Mouse (Mus musculus) ES-Bruce4 (cell line): ENCODE data around the gene Scgb1b30. TPM values are rescaled to one million over a fixed set of nuclear protein-coding genes. Genes with fewer than 3 reads are reported as not detected.
"Not testable (repeated sequence)": the region's sequence is repeated elsewhere in the genome, so short reads cannot be mapped to it uniquely, and the experiment has no call there.

ENCODE experiments used
- H3K27ac ChIP-seq: 2 replicates; pipeline ENCODE4 v1.5.1; 2012; ENCODE audit warnings: low read length, inconsistent platforms; ENCODE audit not compliant: insufficient read depth
- H3K27me3 ChIP-seq: 2 replicates; pipeline ENCODE4 v1.6.1; 2012; ENCODE audit warnings: mild to moderate bottlenecking, low read length, inconsistent platforms; ENCODE audit not compliant: control insufficient read depth, poor library complexity, insufficient read depth, severe bottlenecking
- H3K36me3 ChIP-seq: 2 replicates; pipeline ENCODE4 v1.6.1; 2012; ENCODE audit warnings: inconsistent platforms, mild to moderate bottlenecking, low read length, moderate library complexity; ENCODE audit not compliant: control insufficient read depth, poor library complexity, insufficient read depth, severe bottlenecking
- H3K4me1 ChIP-seq: one replicate; pipeline ENCODE4 v1.8.1; 2011; ENCODE audit warnings: low read length; ENCODE audit not compliant: control insufficient read depth, insufficient read depth
- H3K4me3 ChIP-seq: 2 replicates; pipeline ENCODE4 v1.5.1; 2011; ENCODE audit warnings: low read depth, mild to moderate bottlenecking, low read length
- H3K9ac ChIP-seq: 2 replicates; pipeline ENCODE4 v1.6.1; 2012; ENCODE audit warnings: low read depth, mild to moderate bottlenecking, inconsistent platforms; ENCODE audit not compliant: poor library complexity, severe bottlenecking
- H3K9me3 ChIP-seq: replicated peaks from 2 replicates; pipeline ENCODE4 v1.6.1; 2012; ENCODE audit warnings: mild to moderate bottlenecking, low read length, inconsistent platforms; ENCODE audit not compliant: control insufficient read depth, poor library complexity, insufficient read depth, severe bottlenecking
- CTCF ChIP-seq: IDR thresholded peaks from one replicate; pipeline ENCODE4 v1.8.1; 2011; ENCODE audit warnings: low read depth, low read length
- EP300 ChIP-seq: IDR thresholded peaks from 2 replicates; pipeline ENCODE4 v1.6.1; 2011; ENCODE audit warnings: low read depth, low read length; ENCODE audit not compliant: insufficient read depth
- POLR2A ChIP-seq: IDR thresholded peaks from one replicate; pipeline ENCODE4 v1.8.1; 2011; ENCODE audit warnings: low read length; ENCODE audit not compliant: insufficient read depth
- polyA plus RNA-seq: library from polyadenylated mRNA; stranded (reverse); fragments of >200 nt; gene quantifications from 2 replicates; pipeline ENCODE4 v1.2.4, GENCODE M21; 2011; ENCODE audit warnings: low read depth; ENCODE audit not compliant: missing spikeins, insufficient read depth, insufficient read length

Scgb1b30 gene
- polyA plus RNA-seq: not detected in 2 replicates

DNA sequence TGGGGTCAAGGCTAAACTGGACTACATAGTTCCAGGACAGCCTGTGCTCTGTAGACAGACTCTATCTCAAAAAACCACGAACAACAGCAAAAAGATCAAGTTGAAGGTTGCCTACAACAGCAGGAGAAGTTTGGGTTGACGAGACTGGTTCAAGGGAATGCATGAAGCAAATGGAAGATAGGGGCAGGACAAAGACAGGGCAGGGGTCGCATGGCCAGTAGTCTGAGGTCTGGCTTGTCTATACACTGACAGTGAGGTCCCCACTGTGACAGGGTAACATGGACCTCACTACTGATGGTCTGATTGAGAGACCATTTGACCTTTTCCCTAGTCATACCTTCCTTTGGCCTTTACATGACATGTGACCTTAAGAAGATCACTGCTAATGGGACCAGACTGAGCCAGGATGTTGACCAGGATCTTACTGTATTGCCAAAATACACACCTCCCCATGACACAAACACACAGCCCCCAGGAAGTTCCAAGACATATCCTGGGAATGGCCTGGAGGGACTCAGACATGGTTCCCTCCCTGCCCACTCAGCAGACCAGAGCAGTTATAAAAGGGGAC lies at the start of gene Scgb1b30:
Gene Scgb1b30 (plus strand): TSS at position 521 of the 571 bp plus-strand sequence.
- H3K9me3 ChIP-seq: no peaks in the 10 kb centered on the region; the same call in 1 of the 2 replicates
- H3K27ac ChIP-seq: no peak within 1 kb of the TSS
- TF ChIP-seq CTCF (no peak), EP300 (no peak), POLR2A (no peak)
- H3K4me3 ChIP-seq: no peak within 1 kb of the TSS
- H3K27me3 ChIP-seq: no peaks in the 10 kb centered on the region
- no peaks in the 10 kb centered on the region for H3K4me1 ChIP-seq
- no peaks in the 10 kb centered on the region for H3K36me3 ChIP-seq
- no peak within 1 kb of the TSS for H3K9ac ChIP-seq

DNA sequence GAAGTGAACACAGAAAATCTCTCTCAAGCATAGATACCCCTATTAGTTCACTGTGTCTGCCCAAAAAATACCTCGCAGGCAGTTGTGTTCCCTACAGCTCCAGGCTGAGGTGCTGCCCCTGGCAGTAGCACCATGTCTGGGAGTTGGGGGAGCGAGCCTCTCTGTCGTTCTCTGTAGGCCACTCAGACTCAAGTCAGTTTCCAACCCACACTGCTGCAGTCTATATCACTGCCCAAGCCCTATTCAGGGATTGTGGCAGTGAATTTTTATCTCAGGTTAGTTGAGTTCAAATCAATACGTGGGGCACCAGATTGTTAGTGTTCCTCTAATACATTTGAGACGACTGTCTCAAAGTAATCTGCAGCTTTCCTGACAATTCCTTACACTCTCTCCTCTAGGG lies 27.1 kb upstream of the Scgb1b30 start:
- H3K9ac ChIP-seq, H3K4me3 ChIP-seq, H3K36me3 ChIP-seq: not testable (repeated sequence)

DNA sequence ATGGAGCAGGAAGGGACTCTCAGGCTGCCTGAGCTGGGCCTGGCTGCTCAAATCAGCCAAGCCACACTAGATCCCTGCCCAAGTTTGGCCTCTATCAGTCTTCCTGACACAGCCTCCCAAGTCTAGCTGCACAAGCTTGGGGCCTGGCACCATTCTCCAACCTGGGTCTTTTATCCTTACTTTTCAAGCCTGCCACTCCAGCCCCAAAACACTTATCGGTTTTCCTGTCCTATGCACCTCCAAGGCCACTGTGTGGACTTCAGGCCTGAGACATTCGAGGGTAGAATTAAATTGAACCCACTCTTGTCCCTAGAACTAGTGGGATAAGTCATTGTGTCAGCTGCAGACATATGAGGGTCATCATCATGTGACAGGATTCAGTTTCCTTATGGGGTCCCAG lies 4.8 kb downstream of the Scgb1b30 start:
- TF ChIP-seq EP300 (no peak), CTCF (no peak), POLR2A (no peak)
- Histone ChIP-seq H3K9me3 (peaks cover 3% of the 10 kb centered on the region; the same call in 1 of the 2 replicates), H3K4me1 (no peaks in the 10 kb centered on the region), H3K9ac (no peak overlapping the region), H3K27ac (no peak overlapping the region), H3K36me3 (no peaks in the 10 kb centered on the region), H3K27me3 (no peaks in the 10 kb centered on the region), H3K4me3 (no peak overlapping the region)

More for the DNA sequence above, 27.1 kb upstream of the Scgb1b30 start:
- not testable (repeated sequence) for H3K4me1 ChIP-seq, H3K27me3 ChIP-seq, H3K27ac ChIP-seq, H3K9me3 ChIP-seq

DNA sequence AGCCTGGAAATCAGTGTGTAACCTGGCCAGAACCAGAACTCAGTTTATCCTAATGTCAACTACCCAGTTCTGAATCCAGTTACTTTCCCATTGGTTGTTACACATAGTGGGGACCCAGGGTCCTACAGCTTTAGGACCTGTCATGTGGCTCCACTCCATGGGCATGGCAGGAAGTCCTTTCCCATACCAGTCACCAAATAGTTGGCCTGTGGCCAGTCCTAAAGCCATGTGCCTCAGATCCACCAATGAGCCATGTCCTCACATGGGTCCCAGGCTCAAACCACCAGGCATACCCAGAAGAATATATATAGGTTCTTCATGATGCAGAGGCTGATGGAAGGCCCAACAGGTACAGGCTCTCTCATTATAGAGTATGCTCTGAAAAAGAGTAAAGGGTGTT lies 6.0 kb downstream of the Scgb1b30 start:
- Histone ChIP-seq H3K27ac (no peak overlapping the region), H3K36me3 (no peaks in the 10 kb centered on the region), H3K4me3 (no peak overlapping the region), H3K9me3 (0 out of 2 replicates have a peak, but pooled peaks cover 3% of the 10 kb centered on the region), H3K4me1 (no peaks in the 10 kb centered on the region), H3K27me3 (no peaks in the 10 kb centered on the region), H3K9ac (no peak overlapping the region)
- TF ChIP-seq EP300 (no peak), CTCF (no peak), POLR2A (no peak)

DNA sequence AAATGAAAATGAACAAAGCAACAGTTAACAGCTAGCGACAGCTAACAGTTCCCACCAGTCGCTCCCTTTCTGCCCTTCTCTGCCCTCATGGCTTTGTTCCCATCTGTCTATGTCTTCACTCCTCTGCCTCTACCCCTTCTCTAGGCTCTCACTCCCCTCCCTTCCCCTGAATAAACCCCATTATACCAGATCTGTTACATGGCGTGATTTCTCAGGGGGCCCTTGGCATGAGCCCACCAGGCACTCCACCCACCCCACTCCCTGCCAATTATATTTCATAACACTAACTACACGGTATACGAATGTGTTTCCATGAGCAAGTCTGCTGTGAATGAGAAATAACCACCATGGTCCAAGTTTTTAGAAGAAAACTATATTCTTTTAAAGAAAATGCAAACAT lies 14.0 kb downstream of the Scgb1b30 start:
- H3K4me1 ChIP-seq: no peaks in the 10 kb centered on the region
- no peak overlapping the region for H3K27ac ChIP-seq
- H3K27me3 ChIP-seq: no peaks in the 10 kb centered on the region
- no peaks in the 10 kb centered on the region for H3K9me3 ChIP-seq
- TF ChIP-seq CTCF: no peak
- TF ChIP-seq EP300: no peak
- TF ChIP-seq POLR2A: no peak
- no peak overlapping the region for H3K4me3 ChIP-seq
- H3K36me3 ChIP-seq: peaks cover 4% of the 10 kb centered on the region
- no peak overlapping the region for H3K9ac ChIP-seq

DNA sequence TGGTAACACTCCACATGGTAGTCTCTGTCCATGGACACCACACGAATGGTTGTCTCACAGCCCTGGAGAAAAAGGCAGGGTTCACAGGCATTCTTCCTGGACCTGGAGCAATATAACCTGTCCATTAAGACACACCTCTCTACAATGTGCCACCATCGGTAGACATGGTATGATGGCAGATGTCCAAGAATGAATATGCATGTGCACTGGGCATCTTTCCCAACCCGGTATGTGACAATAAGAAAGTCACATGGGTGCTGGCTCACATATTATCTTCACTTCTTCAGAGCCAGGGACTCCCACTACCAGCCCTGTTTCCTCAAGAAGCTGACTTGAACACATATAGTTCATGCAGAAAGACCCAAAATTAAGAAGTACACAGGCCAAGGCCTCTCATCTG lies 21.4 kb downstream of the Scgb1b30 start:
- TF ChIP-seq EP300 (no peak), POLR2A (no peak), CTCF (no peak)
- Histone ChIP-seq H3K27ac (no peak overlapping the region), H3K36me3 (peaks cover 26% of the 10 kb centered on the region), H3K9me3 (no peaks in the 10 kb centered on the region), H3K4me3 (no peak overlapping the region), H3K4me1 (no peaks in the 10 kb centered on the region), H3K9ac (no peak overlapping the region), H3K27me3 (no peaks in the 10 kb centered on the region)

DNA sequence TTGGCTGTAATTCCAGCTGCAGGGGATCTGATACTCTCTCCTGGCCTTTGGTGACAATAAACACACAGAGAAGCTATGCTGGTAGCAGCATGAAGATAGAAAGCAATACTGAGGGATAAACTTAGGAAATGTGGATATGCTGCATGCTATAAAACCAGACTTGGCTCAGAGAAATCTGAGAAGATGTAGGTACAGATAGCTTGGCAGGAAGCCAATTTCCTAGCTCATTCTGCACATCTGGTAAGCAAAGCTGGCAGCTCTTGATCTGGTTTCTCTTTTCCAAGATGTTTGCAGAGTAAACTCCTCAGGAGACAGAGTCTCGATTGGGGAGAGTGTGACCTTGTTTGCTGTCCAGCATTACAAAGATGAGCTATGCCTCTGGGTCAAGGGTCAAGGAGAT lies 25.4 kb downstream of the Scgb1b30 start:
- not testable (repeated sequence) for H3K9me3 ChIP-seq, H3K4me3 ChIP-seq, H3K4me1 ChIP-seq, H3K9ac ChIP-seq, H3K27me3 ChIP-seq, H3K27ac ChIP-seq
- peaks cover 11% of the 10 kb centered on the region for H3K36me3 ChIP-seq
